Mouse (Mus musculus) ES-E14 (cell line): ENCODE measurements around the gene Trak2.

Experiments used
- CHD2 ChIP-seq: IDR thresholded peaks from 2 replicates; pipeline ENCODE4 v1.6.1; 2014; ENCODE audit warnings: mild to moderate bottlenecking, low read depth, low read length, inconsistent platforms
- HCFC1 ChIP-seq: IDR thresholded peaks from 2 replicates; pipeline ENCODE4 v1.6.1; 2012; ENCODE audit warnings: low read length, inconsistent platforms, borderline replicate concordance; ENCODE audit not compliant: insufficient read depth
- MAFK ChIP-seq: IDR thresholded peaks from 2 replicates; pipeline ENCODE4 v1.6.1; 2014; ENCODE audit warnings: mild to moderate bottlenecking, low read depth, low read length, inconsistent platforms; ENCODE audit not compliant: insufficient read depth
- ZC3H11A ChIP-seq: IDR thresholded peaks from 2 replicates; pipeline ENCODE4 v1.6.1; 2012; ENCODE audit warnings: low read depth, mild to moderate bottlenecking, inconsistent platforms, low read length, borderline replicate concordance
- ZNF384 ChIP-seq: IDR thresholded peaks from 2 replicates; pipeline ENCODE4 v1.6.1; 2012; ENCODE audit warnings: low read depth, low read length, inconsistent platforms

GRCm38 (mm10) chr1:58909636-58910272, 63.5 kb downstream of the Trak2 start:
- TF ChIP-seq ZC3H11A, result no peak
- no peak for TF ChIP-seq CHD2
- TF ChIP-seq MAFK, result no peak
- TF ChIP-seq ZNF384, result no peak
- no peak for TF ChIP-seq HCFC1
